Mouse (Mus musculus): Measurements from ENCODE around the gene Olfr281.

GRCm38 (mm10) chr15:98483907-98484886 is 31.8 kb downstream of the Olfr281 start:
- no peak for TF ChIP-seq CTCF (IDR thresholded peaks at IDR 0.05; ENCODE audit: borderline replicate concordance, insufficient read depth, low read length)
- no peak for TF ChIP-seq POLR2A (IDR thresholded peaks at IDR 0.05; ENCODE audit: low read depth, low read length)

Measured in embryonic fibroblast, embryonic 13.5 days (primary cell).